Mouse (Mus musculus): ENCODE results near the gene Pim3. TPM values are rescaled to one million over a fixed set of nuclear protein-coding genes. Genes with fewer than 3 reads are reported as not detected.

Pim3 gene
- total and polyA plus RNA-seq, 2 experiments from 2014 or later = 72.5 to 95.4 TPM

GRCm38 (mm10) chr15:88840126-88840525, 21.9 kb upstream of the Pim3 start:
- Histone ChIP-seq H3K36me3 (ENCODE audit: insufficient read depth, low read length) (no peaks in the 10 kb centered on the region), H3K4me1 (ENCODE audit: insufficient read depth, low read length) (0 out of 2 replicates have a peak, but pooled peaks cover 4% of the 10 kb centered on the region), H3K27ac (ENCODE audit: low read depth, low read length) (peak overlapping the region; percentile 14; the same call in 1 of the 2 replicates), H3K9ac (replicated peaks; ENCODE audit: low read length, poor library complexity, severe bottlenecking) (no peak overlapping the region), H3K9me3 (ENCODE audit: low read length) (no peaks in the 10 kb centered on the region), H3K4me2 (ENCODE audit: low read depth, low read length, poor library complexity, severe bottlenecking) (no peak overlapping the region), H3K27me3 (ENCODE audit: insufficient read depth, low read length) (no peaks in the 10 kb centered on the region), H3K4me3 (ENCODE audit: low read depth, low read length) (no peak overlapping the region)
- DNase-seq (ENCODE audit: low spot score) = no peak
- no peak for TF ChIP-seq CTCF (IDR thresholded peaks at IDR 0.05)
- WGBS = 71% methylated on average over 10 of the region's 10 CpGs
- ATAC-seq (ENCODE audit: low FRiP score) = no peak

GRCm38 (mm10) chr15:88841160-88841559, 20.8 kb upstream of the Pim3 start:
- no peaks in the 10 kb centered on the region for H3K36me3 ChIP-seq (ENCODE audit: insufficient read depth, low read length)
- TF ChIP-seq CTCF (IDR thresholded peaks at IDR 0.05) = no peak

GRCm38 (mm10) chr15:88841580-88842299, 20.2 kb upstream of the Pim3 start:
- Histone ChIP-seq H3K9me3 (ENCODE audit: low read length) (no peaks in the 10 kb centered on the region), H3K4me2 (ENCODE audit: low read depth, low read length, poor library complexity, severe bottlenecking) (no peak overlapping the region), H3K27me3 (ENCODE audit: insufficient read depth, low read length) (no peaks in the 10 kb centered on the region), H3K9ac (replicated peaks; ENCODE audit: low read length, poor library complexity, severe bottlenecking) (no peak overlapping the region), H3K27ac (ENCODE audit: low read depth, low read length) (no peak overlapping the region), H3K4me1 (ENCODE audit: insufficient read depth, low read length) (0 out of 2 replicates have a peak, but pooled peaks cover 4% of the 10 kb centered on the region), H3K36me3 (ENCODE audit: insufficient read depth, low read length) (no peaks in the 10 kb centered on the region), H3K4me3 (ENCODE audit: low read depth, low read length) (no peak overlapping the region)
- WGBS = 86% methylated on average over 3 of the region's 3 CpGs
- no peak; the same call in 1 of the 2 replicates for ATAC-seq (ENCODE audit: low FRiP score)
- peak; percentile 72 for DNase-seq (ENCODE audit: low spot score)
- no peak for TF ChIP-seq CTCF (IDR thresholded peaks at IDR 0.05)

More at GRCm38 (mm10) chr15:88841160-88841559, 20.8 kb upstream of the Pim3 start:
- Histone ChIP-seq H3K4me3 (ENCODE audit: low read depth, low read length) (no peak overlapping the region), H3K27ac (ENCODE audit: low read depth, low read length) (no peak overlapping the region), H3K9ac (replicated peaks; ENCODE audit: low read length, poor library complexity, severe bottlenecking) (no peak overlapping the region), H3K27me3 (ENCODE audit: insufficient read depth, low read length) (no peaks in the 10 kb centered on the region), H3K4me2 (ENCODE audit: low read depth, low read length, poor library complexity, severe bottlenecking) (no peak overlapping the region), H3K4me1 (ENCODE audit: insufficient read depth, low read length) (0 out of 2 replicates have a peak, but pooled peaks cover 4% of the 10 kb centered on the region), H3K9me3 (ENCODE audit: low read length) (no peaks in the 10 kb centered on the region)
- WGBS = 89% methylated on average over 2 of the region's 2 CpGs
- ATAC-seq (ENCODE audit: low FRiP score) (no peak), DNase-seq (ENCODE audit: low spot score) (no peak)

- Histone ChIP-seq H3K27me3 (ENCODE audit: insufficient read depth, low read length) (no peaks in the 10 kb centered on the region), H3K36me3 (ENCODE audit: insufficient read depth, low read length) (no peaks in the 10 kb centered on the region), H3K4me2 (ENCODE audit: low read depth, low read length, poor library complexity, severe bottlenecking) (no peak overlapping the region), H3K4me1 (ENCODE audit: insufficient read depth, low read length) (0 out of 2 replicates have a peak, but pooled peaks cover 3% of the 10 kb centered on the region), H3K9me3 (ENCODE audit: low read length) (no peaks in the 10 kb centered on the region), H3K9ac (replicated peaks; ENCODE audit: low read length, poor library complexity, severe bottlenecking) (no peak overlapping the region), H3K27ac (ENCODE audit: low read depth, low read length) (no peak overlapping the region), H3K4me3 (ENCODE audit: low read depth, low read length) (no peak overlapping the region)
- 89% methylated on average over 3 of the region's 3 CpGs for WGBS
- DNase-seq (ENCODE audit: low spot score) (no peak), ATAC-seq (ENCODE audit: low FRiP score) (no peak)
- TF ChIP-seq CTCF (IDR thresholded peaks at IDR 0.05) = no peak
These were observed 19.7 kb upstream of the Pim3 start for GRCm38 (mm10) chr15:88842300-88842673.

GRCm38 (mm10) chr15:88843486-88844097, 18.4 kb upstream of the Pim3 start:
- Histone ChIP-seq H3K4me2 (ENCODE audit: low read depth, low read length, poor library complexity, severe bottlenecking) (no peak overlapping the region), H3K4me3 (ENCODE audit: low read depth, low read length) (no peak overlapping the region), H3K27me3 (ENCODE audit: insufficient read depth, low read length) (no peaks in the 10 kb centered on the region), H3K4me1 (ENCODE audit: insufficient read depth, low read length) (no peaks in the 10 kb centered on the region), H3K36me3 (ENCODE audit: insufficient read depth, low read length) (no peaks in the 10 kb centered on the region), H3K27ac (ENCODE audit: low read depth, low read length) (no peak overlapping the region), H3K9me3 (ENCODE audit: low read length) (no peaks in the 10 kb centered on the region), H3K9ac (replicated peaks; ENCODE audit: low read length, poor library complexity, severe bottlenecking) (no peak overlapping the region)
- 34% methylated on average over 8 of the region's 8 CpGs for WGBS
- no peak for TF ChIP-seq CTCF (IDR thresholded peaks at IDR 0.05)
- ATAC-seq (ENCODE audit: low FRiP score) (no peak), DNase-seq (ENCODE audit: low spot score) (peak; percentile 51)

- 94% methylated on average over 7 of the region's 7 CpGs for WGBS
- no peak overlapping the region for H3K4me3 ChIP-seq (ENCODE audit: low read depth, low read length)
These were observed 17.0 kb upstream of the Pim3 start for GRCm38 (mm10) chr15:88844966-88845365.

More at GRCm38 (mm10) chr15:88844966-88845365, 17.0 kb upstream of the Pim3 start:
- no peaks in the 10 kb centered on the region for H3K27me3 ChIP-seq (ENCODE audit: insufficient read depth, low read length)
- no peaks in the 10 kb centered on the region for H3K4me1 ChIP-seq (ENCODE audit: insufficient read depth, low read length)
- H3K27ac ChIP-seq (ENCODE audit: low read depth, low read length) = no peak overlapping the region
- DNase-seq (ENCODE audit: low spot score) (no peak), ATAC-seq (ENCODE audit: low FRiP score) (no peak)
- no peak overlapping the region for H3K4me2 ChIP-seq (ENCODE audit: low read depth, low read length, poor library complexity, severe bottlenecking)
- H3K9ac ChIP-seq (replicated peaks; ENCODE audit: low read length, poor library complexity, severe bottlenecking) = no peak overlapping the region
- no peaks in the 10 kb centered on the region for H3K9me3 ChIP-seq (ENCODE audit: low read length)
- TF ChIP-seq CTCF (IDR thresholded peaks at IDR 0.05) = no peak
- H3K36me3 ChIP-seq (ENCODE audit: insufficient read depth, low read length) = no peaks in the 10 kb centered on the region

All from midbrain, postnatal 0 days (tissue).